Mouse (Mus musculus) midbrain, embryonic 15.5 days (tissue): ENCODE measurements around the gene Bmpr1b. TPM values are rescaled to one million over a fixed set of nuclear protein-coding genes. Genes with fewer than 3 reads are reported as not detected.
"Not testable (repeated sequence)": the region's sequence is repeated elsewhere in the genome, so short reads cannot be mapped to it uniquely, and the experiment has no call there.

Experiments used
- ATAC-seq: fragments of 200-750 bp; cut with Nextera tagmentation; replicated peaks from 2 replicates; pipeline ENCODE4 v1.8.0; 2017; ENCODE audit warnings: moderate TSS enrichment
- H3K27ac ChIP-seq: fragments of 300-500 bp; sonication (generic); 2 replicates; pipeline ENCODE4 v1.5.1; 2015; ENCODE audit warnings: mild to moderate bottlenecking, inconsistent platforms
- H3K27me3 ChIP-seq: fragments of 300-500 bp; sonication (generic); replicated peaks from 2 replicates; pipeline ENCODE4 v1.6.1; 2015; ENCODE audit warnings: inconsistent platforms
- H3K36me3 ChIP-seq: fragments of 300-500 bp; sonication (generic); replicated peaks from 2 replicates; pipeline ENCODE4 v1.6.1; 2015; ENCODE audit warnings: inconsistent platforms
- H3K4me1 ChIP-seq: fragments of 300-500 bp; sonication (generic); 2 replicates; pipeline ENCODE4 v1.6.1; 2015; ENCODE audit warnings: inconsistent platforms
- H3K4me2 ChIP-seq: fragments of 300-500 bp; sonication (generic); 2 replicates; pipeline ENCODE4 v1.6.1; 2015; ENCODE audit warnings: inconsistent platforms, mild to moderate bottlenecking, moderate library complexity
- H3K4me3 ChIP-seq: fragments of 300-500 bp; sonication (generic); 2 replicates; pipeline ENCODE4 v1.5.1; 2015; ENCODE audit warnings: mild to moderate bottlenecking, inconsistent platforms
- H3K9ac ChIP-seq: fragments of 300-500 bp; sonication (generic); 2 replicates; pipeline ENCODE4 v1.6.1; 2015; ENCODE audit warnings: mild to moderate bottlenecking, inconsistent platforms
- H3K9me3 ChIP-seq: fragments of 300-500 bp; sonication (generic); 2 replicates; pipeline ENCODE4 v1.6.1; 2016; ENCODE audit warnings: inconsistent platforms
- WGBS: fragments of 180-500 bp; shearing (Covaris S2); methylation state at CpG from one replicate; pipeline ENCODE4 v1.1.7; 2015; ENCODE audit warnings: mixed read lengths; 5-methylcytosine and 5-hydroxymethylcytosine counted together
- polyA plus RNA-seq: library from polyadenylated mRNA; unstranded; fragments of >200 nt; fragmentation: Nextera tagmentation; extraction: Ambion mirVana; gene quantifications from 2 replicates; pipeline ENCODE4 v1.2.1, GENCODE M21; 2015

The Bmpr1b gene
- 2.3 and 2.4 TPM in 2 replicates for polyA plus RNA-seq

- Histone ChIP-seq H3K9ac (peak within 1 kb of the TSS; percentile 47), H3K27ac (no peak within 1 kb of the TSS), H3K4me1 (peaks cover 12% of the 10 kb centered on the region), H3K4me3 (peak within 1 kb of the TSS; percentile 65), H3K27me3 (peaks cover 10% of the 10 kb centered on the region), H3K4me2 (peak within 1 kb of the TSS; percentile 98), H3K9me3 (no peaks in the 10 kb centered on the region), H3K36me3 (no peaks in the 10 kb centered on the region)
- peak; percentile 96 for ATAC-seq
- WGBS, result under 1% methylated on average over 63 of the region's 65 CpGs
These were observed at the start of gene Bmpr1b for GRCm38 (mm10) chr3:142168863-142169521. Gene Bmpr1b (minus strand): TSS chr3:142169425.

- Histone ChIP-seq H3K9me3 (no peaks in the 10 kb centered on the region), H3K9ac (no peak overlapping the region), H3K4me3 (no peak overlapping the region), H3K4me2 (no peak overlapping the region), H3K27ac (no peak overlapping the region), H3K27me3 (no peaks in the 10 kb centered on the region), H3K4me1 (no peaks in the 10 kb centered on the region), H3K36me3 (no peaks in the 10 kb centered on the region)
- 77% methylated on average over 2 of the region's 2 CpGs for WGBS
- no peak for ATAC-seq
These were observed 43.6 kb upstream of the Bmpr1b start for GRCm38 (mm10) chr3:142212821-142213220.

- Histone ChIP-seq H3K9ac (no peak overlapping the region), H3K4me2 (no peak overlapping the region), H3K36me3 (no peaks in the 10 kb centered on the region), H3K9me3 (no peaks in the 10 kb centered on the region), H3K4me3 (no peak overlapping the region), H3K4me1 (no peaks in the 10 kb centered on the region), H3K27ac (no peak overlapping the region), H3K27me3 (no peaks in the 10 kb centered on the region)
- ATAC-seq, result no peak
- WGBS, result 90% methylated on average over 3 of the region's 3 CpGs
These were observed 43.0 kb upstream of the Bmpr1b start for GRCm38 (mm10) chr3:142212186-142212585.

- Histone ChIP-seq H3K9me3 (no peaks in the 10 kb centered on the region), H3K4me1 (no peaks in the 10 kb centered on the region), H3K36me3 (no peaks in the 10 kb centered on the region), H3K4me2 (no peak overlapping the region), H3K4me3 (no peak overlapping the region), H3K9ac (no peak overlapping the region), H3K27ac (no peak overlapping the region), H3K27me3 (no peaks in the 10 kb centered on the region)
- WGBS, result 75% methylated on average over 6 of the region's 6 CpGs
- ATAC-seq, result 0 out of 2 replicates have a peak, but pooled peaks have one; percentile 45
These were observed 40.8 kb upstream of the Bmpr1b start for GRCm38 (mm10) chr3:142209981-142210380.

- H3K36me3 ChIP-seq, result no peaks in the 10 kb centered on the region
These were observed 39.8 kb upstream of the Bmpr1b start for GRCm38 (mm10) chr3:142209057-142209456.

GRCm38 (mm10) chr3:142207488-142207887 lies 38.3 kb upstream of the Bmpr1b start:
- no peak overlapping the region for H3K9ac ChIP-seq
- H3K9me3 ChIP-seq, result no peaks in the 10 kb centered on the region
- H3K27ac ChIP-seq, result no peak overlapping the region
- H3K27me3 ChIP-seq, result no peaks in the 10 kb centered on the region
- ATAC-seq, result no peak
- H3K4me1 ChIP-seq, result no peaks in the 10 kb centered on the region
- no peak overlapping the region for H3K4me2 ChIP-seq
- H3K4me3 ChIP-seq, result no peak overlapping the region
- no peaks in the 10 kb centered on the region for H3K36me3 ChIP-seq
- 90% methylated on average over 6 of the region's 6 CpGs for WGBS

More at GRCm38 (mm10) chr3:142209057-142209456, 39.8 kb upstream of the Bmpr1b start:
- no peaks in the 10 kb centered on the region for H3K9me3 ChIP-seq
- H3K27me3 ChIP-seq, result no peaks in the 10 kb centered on the region
- ATAC-seq, result no peak
- no peaks in the 10 kb centered on the region for H3K4me1 ChIP-seq
- H3K9ac ChIP-seq, result no peak overlapping the region
- no peak overlapping the region for H3K4me2 ChIP-seq
- H3K27ac ChIP-seq, result no peak overlapping the region
- H3K4me3 ChIP-seq, result no peak overlapping the region
- 78% methylated on average over 11 of the region's 11 CpGs for WGBS

GRCm38 (mm10) chr3:142206316-142206715 lies 37.1 kb upstream of the Bmpr1b start:
- ATAC-seq, result no peak
- Histone ChIP-seq H3K4me1 (no peaks in the 10 kb centered on the region), H3K4me2 (no peak overlapping the region), H3K27ac (no peak overlapping the region), H3K27me3 (no peaks in the 10 kb centered on the region), H3K36me3 (no peaks in the 10 kb centered on the region), H3K4me3 (no peak overlapping the region), H3K9ac (no peak overlapping the region), H3K9me3 (no peaks in the 10 kb centered on the region)
- 96% methylated on average over 3 of the region's 3 CpGs for WGBS

GRCm38 (mm10) chr3:142196142-142196541 lies 26.9 kb upstream of the Bmpr1b start:
- Histone ChIP-seq H3K27me3 (no peaks in the 10 kb centered on the region), H3K27ac (no peak overlapping the region), H3K9me3 (no peaks in the 10 kb centered on the region), H3K4me2 (no peak overlapping the region), H3K4me1 (no peaks in the 10 kb centered on the region), H3K9ac (no peak overlapping the region), H3K36me3 (no peaks in the 10 kb centered on the region), H3K4me3 (no peak overlapping the region)
- WGBS, result 87% methylated on average over 8 of the region's 8 CpGs
- no peak for ATAC-seq

- not testable (repeated sequence) for H3K36me3 ChIP-seq, ATAC-seq, H3K4me3 ChIP-seq
These were observed 22.4 kb upstream of the Bmpr1b start for GRCm38 (mm10) chr3:142191627-142192026.

GRCm38 (mm10) chr3:142186551-142186950 lies 17.3 kb upstream of the Bmpr1b start:
- Histone ChIP-seq H3K27me3 (no peaks in the 10 kb centered on the region), H3K4me3 (no peak overlapping the region), H3K9me3 (no peaks in the 10 kb centered on the region), H3K4me2 (no peak overlapping the region), H3K4me1 (no peaks in the 10 kb centered on the region), H3K9ac (no peak overlapping the region), H3K27ac (no peak overlapping the region), H3K36me3 (no peaks in the 10 kb centered on the region)
- 91% methylated on average over 3 of the region's 3 CpGs for WGBS
- no peak for ATAC-seq

More at GRCm38 (mm10) chr3:142191627-142192026, 22.4 kb upstream of the Bmpr1b start:
- H3K9me3 ChIP-seq, H3K27me3 ChIP-seq, H3K4me1 ChIP-seq, H3K9ac ChIP-seq, H3K27ac ChIP-seq, H3K4me2 ChIP-seq: not testable (repeated sequence)

- WGBS, result 87% methylated on average over 4 of the region's 4 CpGs
- no peak overlapping the region for H3K4me3 ChIP-seq
- no peak overlapping the region for H3K4me2 ChIP-seq
- H3K27me3 ChIP-seq, result peaks cover 10% of the 10 kb centered on the region
- H3K4me1 ChIP-seq, result 0 out of 2 replicates have a peak, but pooled peaks cover 5% of the 10 kb centered on the region
- no peaks in the 10 kb centered on the region for H3K9me3 ChIP-seq
- no peak overlapping the region for H3K9ac ChIP-seq
- ATAC-seq, result no peak
- no peak overlapping the region for H3K27ac ChIP-seq
- H3K36me3 ChIP-seq, result no peaks in the 10 kb centered on the region
These were observed 4.8 kb upstream of the Bmpr1b start for GRCm38 (mm10) chr3:142173996-142174395.

- WGBS, result 9% methylated on average over 9 of the region's 9 CpGs
- no peak; the same call in 1 of the 2 replicates for ATAC-seq
These were observed 868 bp downstream of the Bmpr1b start for GRCm38 (mm10) chr3:142168251-142168862.

GRCm38 (mm10) chr3:142164981-142165380 lies 4.2 kb downstream of the Bmpr1b start:
- H3K27ac ChIP-seq, result no peak overlapping the region
- no peak overlapping the region for H3K4me2 ChIP-seq
- H3K4me1 ChIP-seq, result peaks cover 12% of the 10 kb centered on the region
- no peak overlapping the region for H3K4me3 ChIP-seq
- WGBS, result 62% methylated on average over 9 of the region's 9 CpGs
- H3K9ac ChIP-seq, result no peak overlapping the region
- H3K9me3 ChIP-seq, result no peaks in the 10 kb centered on the region
- no peaks in the 10 kb centered on the region for H3K27me3 ChIP-seq
- ATAC-seq, result no peak
- H3K36me3 ChIP-seq, result no peaks in the 10 kb centered on the region

More at GRCm38 (mm10) chr3:142168251-142168862, 868 bp downstream of the Bmpr1b start:
- Histone ChIP-seq H3K4me1 (peaks cover 12% of the 10 kb centered on the region), H3K4me2 (peak overlapping the region; percentile 98), H3K27me3 (peaks cover 10% of the 10 kb centered on the region), H3K9me3 (no peaks in the 10 kb centered on the region), H3K27ac (no peak overlapping the region), H3K4me3 (peak overlapping the region; percentile 65), H3K9ac (peak overlapping the region; percentile 47; the same call in 1 of the 2 replicates), H3K36me3 (no peaks in the 10 kb centered on the region)
